Mouse (Mus musculus) forebrain, embryonic 13.5 days (tissue): Measurements from ENCODE around the gene Gigyf1. TPM values are rescaled to one million over a fixed set of nuclear protein-coding genes. Genes with fewer than 3 reads are reported as not detected.

Experiments
- ATAC-seq: fragments of 200-750 bp; cut with Nextera tagmentation; 2 replicates; pipeline ENCODE4 v1.8.0; 2017
- H3K27ac ChIP-seq: fragments of 300-500 bp; sonication (generic); 2 replicates; pipeline ENCODE4 v1.5.1; 2015; ENCODE audit warnings: inconsistent platforms, mild to moderate bottlenecking, moderate library complexity
- H3K27me3 ChIP-seq: fragments of 300-500 bp; sonication (generic); 2 replicates; pipeline ENCODE4 v1.6.1; 2015; ENCODE audit warnings: mild to moderate bottlenecking, inconsistent platforms
- H3K36me3 ChIP-seq: fragments of 300-500 bp; sonication (generic); 2 replicates; pipeline ENCODE4 v1.6.1; 2015; ENCODE audit warnings: mild to moderate bottlenecking, inconsistent platforms; ENCODE audit not compliant: poor library complexity, severe bottlenecking
- H3K4me1 ChIP-seq: fragments of 300-500 bp; sonication (generic); 2 replicates; pipeline ENCODE4 v1.6.1; 2015; ENCODE audit warnings: inconsistent platforms
- H3K4me2 ChIP-seq: fragments of 300-500 bp; sonication (generic); 2 replicates; pipeline ENCODE4 v1.6.1; 2015; ENCODE audit warnings: inconsistent platforms, mild to moderate bottlenecking, moderate library complexity
- H3K4me3 ChIP-seq: fragments of 300-500 bp; sonication (generic); 2 replicates; pipeline ENCODE4 v1.5.1; 2015; ENCODE audit warnings: mild to moderate bottlenecking, inconsistent platforms
- H3K9ac ChIP-seq: fragments of 300-500 bp; sonication (generic); 2 replicates; pipeline ENCODE4 v1.6.1; 2015; ENCODE audit warnings: mild to moderate bottlenecking, inconsistent platforms
- H3K9me3 ChIP-seq: fragments of 300-500 bp; sonication (generic); replicated peaks from 2 replicates; pipeline ENCODE4 v1.6.1; 2016; ENCODE audit warnings: inconsistent platforms
- WGBS: fragments of 180-500 bp; shearing (Covaris S2); methylation state at CpG from one replicate; pipeline ENCODE4 v1.1.7; 2015; 5-methylcytosine and 5-hydroxymethylcytosine counted together
- polyA plus RNA-seq: library from polyadenylated mRNA; unstranded; fragments of >200 nt; fragmentation: Nextera tagmentation; extraction: Ambion mirVana; gene quantifications from 2 replicates; pipeline ENCODE4 v1.2.1, GENCODE M21; 2015

Gigyf1 gene
- polyA plus RNA-seq, 1 experiment from 2014 or later, result 16.1 TPM

DNA sequence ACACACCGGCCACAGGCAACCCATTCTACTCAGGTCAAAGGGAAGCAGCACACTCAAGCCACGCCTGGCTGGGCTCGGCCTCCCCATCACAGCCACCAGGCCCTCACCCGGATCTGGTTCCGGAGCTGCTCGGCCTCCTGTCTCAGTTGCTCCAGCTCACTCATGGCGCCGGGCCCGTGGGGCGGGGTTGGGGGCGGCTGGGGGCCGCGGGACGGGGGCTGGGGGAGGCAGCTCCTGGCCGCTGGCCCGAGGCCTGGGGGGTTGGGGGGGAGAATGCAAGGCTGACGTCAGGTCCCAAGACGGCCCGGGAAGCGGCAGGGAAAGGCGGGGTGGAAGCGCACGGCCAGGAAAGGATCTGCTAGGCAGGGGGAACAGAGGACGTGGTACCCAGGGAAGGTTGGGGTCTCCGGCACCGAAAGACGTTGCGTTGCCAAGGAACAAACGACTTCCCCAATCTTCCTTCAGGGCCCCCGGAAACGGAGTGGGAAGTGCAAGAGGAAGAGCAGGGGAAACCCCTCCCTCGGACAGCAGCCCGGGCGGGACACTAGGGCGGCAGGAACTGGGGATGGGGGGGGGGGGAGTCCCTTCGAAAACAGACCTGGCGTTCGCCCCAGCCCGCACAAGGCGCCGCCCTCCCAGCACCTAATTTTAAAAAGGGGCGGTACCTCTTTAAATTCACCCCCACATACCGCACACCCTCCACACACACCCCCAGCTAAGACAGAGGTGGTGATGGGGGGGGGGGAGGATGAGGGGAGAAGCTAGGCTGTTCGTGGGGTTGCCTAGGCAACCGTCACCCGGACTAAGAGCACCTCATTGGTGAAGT is 12.5 kb downstream of the Gigyf1 start:
- H3K4me1 ChIP-seq, result peaks cover 41% of the 10 kb centered on the region
- no peaks in the 10 kb centered on the region for H3K9me3 ChIP-seq
- H3K27me3 ChIP-seq, result no peaks in the 10 kb centered on the region
- WGBS, result under 1% methylated on average over 43 of the region's 46 CpGs
- peak; percentile 44 for ATAC-seq
- H3K36me3 ChIP-seq, result peaks cover 43% of the 10 kb centered on the region
- H3K4me2 ChIP-seq, result peak overlapping the region; percentile 93
- H3K27ac ChIP-seq, result peak overlapping the region; percentile 99
- H3K9ac ChIP-seq, result peak overlapping the region; percentile 98
- H3K4me3 ChIP-seq, result peak overlapping the region; percentile 94

GRCm38 (mm10) chr5:137531414-137532130 is 13.2 kb downstream of the Gigyf1 start:
- Histone ChIP-seq H3K9me3 (no peaks in the 10 kb centered on the region), H3K27me3 (no peaks in the 10 kb centered on the region), H3K4me2 (peak overlapping the region; percentile 93), H3K9ac (peak overlapping the region; percentile 98), H3K4me1 (peaks cover 34% of the 10 kb centered on the region), H3K36me3 (peaks cover 36% of the 10 kb centered on the region), H3K27ac (peak overlapping the region; percentile 99), H3K4me3 (peak overlapping the region; percentile 94)
- peak; percentile 22 for ATAC-seq
- whole genome bisulfite sequencing, result 0% methylated on average over 51 of the region's 51 CpGs

DNA sequence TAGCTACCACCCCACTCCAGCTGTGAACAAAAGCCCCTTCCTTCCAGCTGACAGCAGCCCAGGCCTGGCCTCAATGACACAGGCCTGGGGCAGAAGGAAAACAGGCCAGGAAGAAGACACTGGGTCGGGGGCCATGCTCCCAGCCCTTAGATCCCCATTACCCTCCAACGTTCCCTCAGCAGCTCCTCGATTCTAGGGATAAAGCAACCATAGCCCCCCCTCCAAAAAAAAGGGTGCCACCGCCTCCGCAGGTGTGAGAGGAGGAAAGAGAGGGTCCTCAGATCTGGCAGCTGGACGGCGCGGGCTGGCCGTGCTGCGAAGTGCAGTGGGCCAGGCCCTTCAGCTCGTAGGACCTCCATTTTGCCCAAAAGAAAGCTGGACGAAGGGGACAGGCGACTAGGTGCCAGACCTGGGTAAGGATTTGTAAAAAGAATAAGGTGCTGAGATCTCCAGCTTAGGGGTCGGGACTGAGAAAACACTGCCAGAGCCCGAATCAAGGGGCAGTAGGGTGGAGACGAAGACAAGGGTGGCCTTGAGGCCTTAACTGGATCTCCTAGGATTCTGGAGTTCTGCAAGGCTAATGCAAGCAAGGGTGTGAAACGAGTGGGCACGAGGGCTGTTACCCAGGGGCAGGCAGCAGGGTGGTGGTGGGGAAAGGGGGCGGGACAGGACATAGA is 13.9 kb downstream of the Gigyf1 start:
- peaks cover 31% of the 10 kb centered on the region for H3K4me1 ChIP-seq
- H3K27me3 ChIP-seq, result no peaks in the 10 kb centered on the region
- H3K4me3 ChIP-seq, result peak overlapping the region; percentile 94
- no peak for ATAC-seq
- peak overlapping the region; percentile 93 for H3K4me2 ChIP-seq
- peak overlapping the region; percentile 99 for H3K27ac ChIP-seq
- H3K9me3 ChIP-seq, result no peaks in the 10 kb centered on the region
- under 1% methylated on average over 19 of the region's 19 CpGs for WGBS
- peak overlapping the region; percentile 98 for H3K9ac ChIP-seq
- H3K36me3 ChIP-seq, result peaks cover 29% of the 10 kb centered on the region

DNA sequence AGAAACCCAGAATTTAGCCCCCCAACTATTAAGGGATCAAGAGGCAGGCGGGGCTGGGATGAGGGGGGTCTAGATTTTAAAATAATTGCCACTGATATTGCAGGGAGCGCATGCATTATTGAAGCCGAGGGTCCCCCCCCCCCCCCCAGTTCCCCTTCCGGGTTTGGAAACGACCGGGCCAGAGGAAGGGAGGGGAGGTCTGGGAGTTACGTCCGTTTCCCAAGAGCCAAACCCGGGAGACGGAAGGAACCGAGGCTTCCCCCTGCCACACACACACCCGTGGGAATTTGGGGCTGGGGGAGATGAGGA is 14.4 kb downstream of the Gigyf1 start:
- H3K27ac ChIP-seq, result peak overlapping the region; percentile 99
- H3K27me3 ChIP-seq, result no peaks in the 10 kb centered on the region
- ATAC-seq, result no peak; the same call in none of the 2 replicates
- peak overlapping the region; percentile 98 for H3K9ac ChIP-seq
- H3K9me3 ChIP-seq, result no peaks in the 10 kb centered on the region
- H3K4me2 ChIP-seq, result peak overlapping the region; percentile 93
- H3K36me3 ChIP-seq, result peaks cover 25% of the 10 kb centered on the region
- WGBS, result 0% methylated on average over 12 of the region's 12 CpGs
- peaks cover 26% of the 10 kb centered on the region for H3K4me1 ChIP-seq
- H3K4me3 ChIP-seq, result peak overlapping the region; percentile 94

- no peaks in the 10 kb centered on the region for H3K27me3 ChIP-seq
- H3K27ac ChIP-seq, result peak within 1 kb of the TSS; percentile 99
- H3K36me3 ChIP-seq, result peaks cover 19% of the 10 kb centered on the region
- peaks cover 21% of the 10 kb centered on the region for H3K4me1 ChIP-seq
- H3K4me2 ChIP-seq, result peak within 1 kb of the TSS; percentile 93
- under 1% methylated on average over 40 of the region's 40 CpGs for WGBS
- no peaks in the 10 kb centered on the region for H3K9me3 ChIP-seq
- peak within 1 kb of the TSS; percentile 94 for H3K4me3 ChIP-seq
- ATAC-seq, result peak; percentile 81
- peak within 1 kb of the TSS; percentile 98 for H3K9ac ChIP-seq
These were observed 14.9 kb downstream of the Gigyf1 start, which contains the start of the genes Epo and Gnb2 for GRCm38 (mm10) chr5:137533117-137533827. Gene Epo, minus strand, starts transcription at chr5:137533242. Gene Gnb2, minus strand, starts transcription at chr5:137533510.

GRCm38 (mm10) chr5:137534762-137535161 is 16.4 kb downstream of the Gigyf1 start:
- H3K27ac ChIP-seq, result no peak overlapping the region
- H3K9ac ChIP-seq, result no peak overlapping the region
- H3K4me3 ChIP-seq, result no peak overlapping the region
- ATAC-seq, result no peak
- H3K9me3 ChIP-seq, result no peaks in the 10 kb centered on the region
- no peak overlapping the region for H3K4me2 ChIP-seq
- H3K27me3 ChIP-seq, result no peaks in the 10 kb centered on the region
- H3K36me3 ChIP-seq, result peaks cover 5% of the 10 kb centered on the region
- peaks cover 18% of the 10 kb centered on the region for H3K4me1 ChIP-seq
- 94% methylated on average over 3 of the region's 3 CpGs for WGBS

DNA sequence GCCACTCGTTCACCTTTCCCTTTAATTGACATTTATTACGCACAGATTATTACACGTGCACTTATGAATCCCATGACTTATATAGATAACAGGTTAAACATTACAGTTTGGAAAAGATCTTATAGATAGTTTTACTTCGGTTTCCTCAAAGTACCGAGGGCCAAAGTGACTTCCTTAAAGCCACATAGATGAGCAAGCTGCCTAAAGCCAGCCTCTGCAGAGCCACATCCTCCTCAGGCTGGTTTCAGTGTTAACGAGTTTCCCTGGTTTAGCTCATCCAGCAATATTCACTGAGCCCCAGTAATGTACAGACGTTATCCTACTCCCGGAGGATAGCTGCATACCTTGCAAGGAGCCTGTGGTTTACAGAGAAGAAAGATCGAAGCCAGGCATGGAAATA is 17.0 kb downstream of the Gigyf1 start:
- Histone ChIP-seq H3K36me3 (no peaks in the 10 kb centered on the region), H3K9me3 (no peaks in the 10 kb centered on the region), H3K27ac (no peak overlapping the region), H3K4me2 (no peak overlapping the region), H3K27me3 (no peaks in the 10 kb centered on the region), H3K4me3 (no peak overlapping the region), H3K9ac (no peak overlapping the region), H3K4me1 (peaks cover 12% of the 10 kb centered on the region)
- no peak for ATAC-seq
- 81% methylated on average over 9 of the region's 9 CpGs for WGBS

- Histone ChIP-seq H3K36me3 (no peaks in the 10 kb centered on the region), H3K9me3 (no peaks in the 10 kb centered on the region), H3K4me1 (peaks cover 8% of the 10 kb centered on the region), H3K4me2 (no peak overlapping the region), H3K27me3 (no peaks in the 10 kb centered on the region), H3K9ac (no peak overlapping the region), H3K27ac (no peak overlapping the region), H3K4me3 (no peak overlapping the region)
- WGBS, result 58% methylated on average over 4 of the region's 4 CpGs
- ATAC-seq, result no peak
These were observed 19.1 kb downstream of the Gigyf1 start for GRCm38 (mm10) chr5:137537461-137537860.

- no peak for ATAC-seq
- Histone ChIP-seq H3K27me3 (no peaks in the 10 kb centered on the region), H3K9ac (peak overlapping the region; percentile 30; the same call in 1 of the 2 replicates), H3K9me3 (no peaks in the 10 kb centered on the region), H3K4me3 (no peak overlapping the region), H3K27ac (no peak overlapping the region), H3K36me3 (no peaks in the 10 kb centered on the region), H3K4me1 (peaks cover 8% of the 10 kb centered on the region), H3K4me2 (peak overlapping the region; percentile 15; the same call in 1 of the 2 replicates)
- 34% methylated on average over 7 of the region's 7 CpGs for WGBS
These were observed 21.0 kb downstream of the Gigyf1 start for GRCm38 (mm10) chr5:137539291-137539801.

- Histone ChIP-seq H3K27ac (no peak overlapping the region), H3K4me2 (no peak overlapping the region), H3K9me3 (no peaks in the 10 kb centered on the region), H3K4me1 (peaks cover 8% of the 10 kb centered on the region), H3K9ac (no peak overlapping the region), H3K4me3 (no peak overlapping the region), H3K27me3 (0 out of 2 replicates have a peak, but pooled peaks cover 5% of the 10 kb centered on the region), H3K36me3 (no peaks in the 10 kb centered on the region)
- WGBS, result 69% methylated on average over 6 of the region's 6 CpGs
- ATAC-seq, result no peak
These were observed 22.6 kb downstream of the Gigyf1 start for GRCm38 (mm10) chr5:137540991-137541390.

- 68% methylated on average over 5 of the region's 5 CpGs for WGBS
- Histone ChIP-seq H3K9ac (no peak overlapping the region), H3K27me3 (0 out of 2 replicates have a peak, but pooled peaks cover 5% of the 10 kb centered on the region), H3K36me3 (no peaks in the 10 kb centered on the region), H3K4me1 (peaks cover 8% of the 10 kb centered on the region), H3K4me3 (no peak overlapping the region), H3K27ac (no peak overlapping the region), H3K9me3 (no peaks in the 10 kb centered on the region), H3K4me2 (no peak overlapping the region)
- no peak for ATAC-seq
These were observed 23.6 kb downstream of the Gigyf1 start for GRCm38 (mm10) chr5:137541768-137542540.
